8 mouse cellular contexts compared by ENCODE assay signal in the genomic region with DNA sequence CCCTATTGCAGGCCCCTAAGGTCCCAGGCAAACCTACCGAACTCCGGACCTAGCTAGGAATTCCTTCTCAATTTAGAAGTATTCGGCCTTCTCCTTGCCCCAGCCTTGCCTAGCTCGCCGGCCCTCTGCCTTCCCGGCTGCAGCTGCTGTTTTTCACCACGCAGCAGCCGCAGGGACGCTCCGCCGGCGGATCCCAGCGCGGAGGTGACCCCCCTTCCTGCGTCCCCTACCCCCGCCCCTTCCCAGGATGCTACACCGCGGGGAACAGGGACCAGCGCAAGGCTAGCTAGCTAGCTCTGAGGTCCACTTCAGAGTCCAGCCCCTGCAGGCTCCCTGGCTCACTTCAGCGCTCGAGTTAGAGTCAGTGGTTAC. TPM values are rescaled to one million over a fixed set of nuclear protein-coding genes. Genes with fewer than 3 reads are reported as not detected.
DNase-seq lines count a peak whose midpoint lies in the region; ATAC-seq and TF ChIP-seq lines count a peak whose summit lies in the region.

No protein-coding gene starts in this region.

- H3K9ac ChIP-seq in kidney, embryonic 15.5 days: peak overlapping the region; percentile 53
- peak overlapping the region; percentile 63 for H3K9ac ChIP-seq in lung, embryonic 14.5 days
- H3K9ac ChIP-seq in neural tube, embryonic 14.5 days (replicated peaks; ENCODE audit: low read depth, low read length): peak overlapping the region; percentile 62

- 19% methylated on average over 21 of the region's 21 CpGs for WGBS in kidney, embryonic 15.5 days
- 10% methylated on average over 21 of the region's 21 CpGs for WGBS in lung, embryonic 14.5 days
- 7% methylated on average over 20 of the region's 21 CpGs for WGBS in neural tube, embryonic 14.5 days

- no peaks in the 10 kb centered on the region for H3K9me3 ChIP-seq in kidney, embryonic 15.5 days (replicated peaks)
- no peaks in the 10 kb centered on the region for H3K9me3 ChIP-seq in lung, embryonic 14.5 days (ENCODE audit: low read depth, low read length)
- no peaks in the 10 kb centered on the region for H3K9me3 ChIP-seq in neural tube, embryonic 14.5 days (ENCODE audit: control insufficient read depth, low read length)

- DNase-seq in urinary bladder, postnatal 10 days (ENCODE audit: low spot score): peak; percentile 16
- no peak for DNase-seq in urinary bladder, postnatal 36 days (ENCODE audit: low spot score in 2 of 2)
- peak; percentile 25 to 36 for DNase-seq in cerebellum, postnatal 4 days (ENCODE audit: low spot score in 2 of 2)
- peak; percentile 51 for DNase-seq in gastrocnemius, postnatal 25 days
- DNase-seq in lung, embryonic 14.5 days: peak; percentile 68
- DNase-seq in T-cell, adult 2 months (ENCODE audit: low spot score): no peak

- peak overlapping the region; percentile 90 for H3K27ac ChIP-seq in kidney, embryonic 15.5 days
- peak overlapping the region; percentile 82 for H3K27ac ChIP-seq in lung, embryonic 14.5 days (ENCODE audit: low read depth)
- peak overlapping the region; percentile 72 for H3K27ac ChIP-seq in neural tube, embryonic 14.5 days (ENCODE audit: low read depth, low read length)

- H3K4me3 ChIP-seq in kidney, embryonic 15.5 days (replicated peaks): peak overlapping the region; percentile 53
- H3K4me3 ChIP-seq in lung, embryonic 14.5 days (ENCODE audit: low read depth, low read length): peak overlapping the region; percentile 49
- peak overlapping the region; percentile 41 for H3K4me3 ChIP-seq in neural tube, embryonic 14.5 days (ENCODE audit: low read depth, low read length)

- peak; percentile 94 for ATAC-seq in kidney, embryonic 15.5 days (replicated peaks; ENCODE audit: low FRiP score)
- ATAC-seq in lung, embryonic 14.5 days (ENCODE audit: insufficient read depth): peak; percentile 93
- peak; percentile 92 for ATAC-seq in neural tube, embryonic 14.5 days (ENCODE audit: low read depth)

- peaks cover 70% of the 10 kb centered on the region for H3K27me3 ChIP-seq in kidney, embryonic 15.5 days
- H3K27me3 ChIP-seq in lung, embryonic 14.5 days (ENCODE audit: insufficient read depth, low read length): 0 out of 2 replicates have a peak, but pooled peaks cover 4% of the 10 kb centered on the region
- peaks cover 4% of the 10 kb centered on the region; the same call in 1 of the 2 replicates for H3K27me3 ChIP-seq in neural tube, embryonic 14.5 days (ENCODE audit: control insufficient read depth, insufficient read depth, low read length)

- TF ChIP-seq CTCF in lung, embryonic 14.5 days (IDR thresholded peaks at IDR 0.05; ENCODE audit: low read depth): peak; percentile 6; the same call in 1 of the 2 replicates

- 0 out of 2 replicates have a peak, but pooled peaks cover 13% of the 10 kb centered on the region for H3K4me1 ChIP-seq in kidney, embryonic 15.5 days
- H3K4me1 ChIP-seq in lung, embryonic 14.5 days (ENCODE audit: insufficient read depth): no peaks in the 10 kb centered on the region
- 0 out of 2 replicates have a peak, but pooled peaks cover 2% of the 10 kb centered on the region for H3K4me1 ChIP-seq in neural tube, embryonic 14.5 days (ENCODE audit: control insufficient read depth, insufficient read depth, low read length)

- H3K36me3 ChIP-seq in kidney, embryonic 15.5 days: no peaks in the 10 kb centered on the region
- peaks cover 8% of the 10 kb centered on the region; the same call in 1 of the 2 replicates for H3K36me3 ChIP-seq in lung, embryonic 14.5 days (ENCODE audit: insufficient read depth)
- no peaks in the 10 kb centered on the region for H3K36me3 ChIP-seq in neural tube, embryonic 14.5 days (ENCODE audit: control insufficient read depth, insufficient read depth, low read length)

- peak overlapping the region; percentile 68 for H3K4me2 ChIP-seq in kidney, embryonic 15.5 days
- peak overlapping the region; percentile 65 for H3K4me2 ChIP-seq in lung, embryonic 14.5 days
- H3K4me2 ChIP-seq in neural tube, embryonic 14.5 days (ENCODE audit: low read depth, low read length): peak overlapping the region; percentile 56

RNA-seq across cellular contexts. Expression of a gene that starts 58.0 kb away (rescaled TPM):
- 100 to 1,000 TPM; 165 to 246 TPM for total RNA-seq in gastrocnemius, postnatal 25 days (2021)
- polyA plus RNA-seq in kidney, embryonic 15.5 days (2015; fragmentation: Nextera tagmentation; extraction: Ambion mirVana): 98.2 and 98.7 TPM in 2 replicates
- polyA plus RNA-seq in lung, embryonic 14.5 days (2014; fragmentation: Nextera tagmentation; extraction: Ambion mirVana): 82.8 and 92.0 TPM in 2 replicates
- 124 and 132 TPM in 2 replicates for polyA plus RNA-seq in neural tube, embryonic 14.5 days (2014; fragmentation: Nextera tagmentation; extraction: Ambion mirVana)

Comparison
In these comparisons a context has a peak if more than half of its experiments do, and no peak if none do; other contexts are left out.
1. DNase-seq: peak in urinary bladder, postnatal 10 days (single experiment), cerebellum, postnatal 4 days (2 of 2), gastrocnemius, postnatal 25 days (single experiment) and lung, embryonic 14.5 days (single experiment); none in urinary bladder, postnatal 36 days (0 of 2) and T-cell, adult 2 months (single experiment).
2. Peak in every context shown above with its lines, with median percentiles within 50 percentile points of each other: ATAC-seq, H3K27ac ChIP-seq, H3K4me2 ChIP-seq, H3K4me3 ChIP-seq and H3K9ac ChIP-seq.